Mouse (Mus musculus) liver, postnatal 0 days (tissue): Measurements from ENCODE around the gene Rps21.

ENCODE experiments used
- CTCF ChIP-seq: sonication (generic); IDR thresholded peaks from 2 replicates; pipeline ENCODE4 v1.5.1; 2016; ENCODE audit warnings: antibody characterized with exemption, low read depth
- EP300 ChIP-seq: IDR thresholded peaks from 2 replicates; pipeline ENCODE4 v1.6.1; 2016; ENCODE audit warnings: antibody characterized with exemption, low read depth, mild to moderate bottlenecking

DNA sequence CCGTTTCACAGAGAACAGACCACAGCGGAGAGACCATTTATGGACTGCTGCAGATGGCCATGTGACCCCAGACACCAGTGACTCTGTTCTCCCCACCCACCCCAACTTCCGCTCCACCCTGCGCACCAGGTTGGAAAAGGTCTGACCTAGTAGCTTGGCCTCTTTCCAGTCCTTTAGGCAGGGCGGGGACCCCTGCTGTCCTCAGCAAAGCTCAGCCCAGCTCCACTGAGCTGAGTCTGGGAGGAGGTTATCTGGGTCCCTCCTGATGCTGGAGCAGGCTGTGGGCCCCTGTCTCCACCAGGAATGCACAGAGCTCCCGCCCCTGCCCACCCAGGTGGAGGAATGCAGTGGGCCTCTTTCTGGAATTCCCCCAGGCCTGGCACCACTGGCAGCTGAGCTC is 22.2 kb upstream of the Rps21 start:
- TF ChIP-seq EP300 (no peak), CTCF (no peak)
